Mouse (Mus musculus) liver, embryonic 11.5 days (tissue): Measurements from ENCODE around the gene Gm6377. TPM values are rescaled to one million over a fixed set of nuclear protein-coding genes. Genes with fewer than 3 reads are reported as not detected.

Experiments
- ATAC-seq: fragments of 200-750 bp; cut with Nextera tagmentation; replicated peaks from 2 replicates; pipeline ENCODE4 v1.8.0; 2017; ENCODE audit warnings: moderate number of reproducible peaks, mild to moderate bottlenecking, moderate TSS enrichment, moderate library complexity; ENCODE audit not compliant: low FRiP score
- DNase-seq: peaks from one replicate; pipeline ENCODE4 v3.0.0-alpha.2; 2017; ENCODE audit warnings: low spot score
- H3K27ac ChIP-seq: fragments of 300-500 bp; sonication (generic); 2 replicates; pipeline ENCODE4 v1.5.1; 2014; ENCODE audit warnings: mild to moderate bottlenecking, low read depth, low read length, control low read depth
- H3K27me3 ChIP-seq: fragments of 300-500 bp; sonication (generic); replicated peaks from 2 replicates; pipeline ENCODE4 v1.6.1; 2014; ENCODE audit warnings: low read length, mixed read lengths; ENCODE audit not compliant: control insufficient read depth, insufficient read depth
- H3K36me3 ChIP-seq: fragments of 300-500 bp; sonication (generic); 2 replicates; pipeline ENCODE4 v1.6.1; 2014; ENCODE audit warnings: mild to moderate bottlenecking, low read length, moderate library complexity, mixed read lengths; ENCODE audit not compliant: control insufficient read depth, insufficient read depth
- H3K4me1 ChIP-seq: fragments of 300-500 bp; sonication (generic); replicated peaks from 2 replicates; pipeline ENCODE4 v1.6.1; 2014; ENCODE audit warnings: low read length, mixed read lengths; ENCODE audit not compliant: control insufficient read depth, insufficient read depth
- H3K4me2 ChIP-seq: fragments of 300-500 bp; sonication (generic); 2 replicates; pipeline ENCODE4 v1.6.1; 2014; ENCODE audit warnings: mild to moderate bottlenecking, control low read depth, moderate library complexity
- H3K4me3 ChIP-seq: fragments of 300-500 bp; sonication (generic); 2 replicates; pipeline ENCODE4 v1.5.1; 2014; ENCODE audit warnings: low read depth, low read length, control low read depth
- H3K9ac ChIP-seq: fragments of 300-500 bp; sonication (generic); 2 replicates; pipeline ENCODE4 v1.6.1; 2014; ENCODE audit warnings: low read depth, low read length, control low read depth
- H3K9me3 ChIP-seq: fragments of 300-500 bp; sonication (generic); 2 replicates; pipeline ENCODE4 v1.6.1; 2016; ENCODE audit warnings: low read length, inconsistent platforms, mixed read lengths; ENCODE audit not compliant: control insufficient read depth
- WGBS: fragments of 180-500 bp; shearing (Covaris S2); extraction: QIAGEN DNeasy Blood & Tissue Kit; methylation state at CpG from one replicate; pipeline ENCODE4 v1.1.7; 2014; 5-methylcytosine and 5-hydroxymethylcytosine counted together
- polyA plus RNA-seq: library from polyadenylated mRNA; unstranded; fragments of >200 nt; fragmentation: Nextera tagmentation; extraction: Ambion mirVana; gene quantifications from 2 replicates; pipeline ENCODE4 v1.2.1, GENCODE M21; 2014

Gm6377 gene
- polyA plus RNA-seq, result 0.21 and 0.30 TPM in 2 replicates

DNA sequence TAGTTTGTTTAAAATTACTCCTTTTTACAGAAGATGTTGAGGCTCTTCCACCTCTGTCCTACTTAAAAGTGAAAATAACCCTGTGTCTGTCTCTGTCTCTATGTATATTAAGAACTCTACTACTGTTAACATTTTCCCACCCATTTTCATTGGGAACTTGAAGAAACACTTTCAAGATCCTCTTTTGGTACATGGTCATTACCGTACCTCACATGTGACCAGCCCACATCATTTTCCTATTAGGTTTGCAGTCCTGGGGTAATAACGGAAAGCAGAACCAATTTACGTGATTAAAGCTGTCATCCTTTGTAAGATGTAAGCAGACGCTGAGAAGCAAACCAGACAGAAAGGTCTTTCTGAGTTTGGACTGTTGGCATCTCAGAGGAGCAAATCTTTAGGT, at the start of gene Gm6377:
Gene Gm6377 (plus strand): TSS at position 289 of the 400 bp plus-strand sequence.
- 64% methylated on average over 4 of the region's 4 CpGs for WGBS
- Histone ChIP-seq H3K36me3 (no peaks in the 10 kb centered on the region), H3K4me2 (no peak within 1 kb of the TSS), H3K4me3 (no peak within 1 kb of the TSS), H3K27ac (no peak within 1 kb of the TSS), H3K4me1 (no peaks in the 10 kb centered on the region), H3K27me3 (no peaks in the 10 kb centered on the region), H3K9me3 (no peaks in the 10 kb centered on the region), H3K9ac (no peak within 1 kb of the TSS)
- DNase-seq (no peak), ATAC-seq (no peak)

DNA sequence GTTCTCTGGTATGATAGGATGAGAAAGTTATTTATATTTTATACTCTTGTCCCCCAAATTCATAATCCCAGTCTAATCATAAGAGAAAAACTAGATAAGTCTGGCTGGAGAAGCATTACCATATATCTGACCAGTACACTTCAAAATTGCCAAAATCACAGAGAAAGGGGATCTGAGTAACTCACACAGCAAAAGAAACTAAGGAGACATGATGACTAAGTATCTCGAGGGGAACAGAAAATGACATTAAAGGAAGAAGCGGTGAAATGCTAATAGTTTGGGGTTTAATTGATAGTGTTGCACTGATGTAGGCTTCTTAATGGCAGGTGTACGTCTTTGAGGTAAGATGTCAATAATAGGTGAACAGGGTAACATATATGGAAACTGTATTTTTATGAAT, 49.4 kb upstream of the Gm6377 start:
- Histone ChIP-seq H3K9me3 (no peaks in the 10 kb centered on the region), H3K27me3 (no peaks in the 10 kb centered on the region), H3K9ac (no peak overlapping the region), H3K4me2 (no peak overlapping the region), H3K4me3 (no peak overlapping the region), H3K27ac (no peak overlapping the region), H3K36me3 (no peaks in the 10 kb centered on the region), H3K4me1 (no peaks in the 10 kb centered on the region)
- DNase-seq (no peak), ATAC-seq (no peak)
- 89% methylated on average over 3 of the region's 3 CpGs for WGBS

DNA sequence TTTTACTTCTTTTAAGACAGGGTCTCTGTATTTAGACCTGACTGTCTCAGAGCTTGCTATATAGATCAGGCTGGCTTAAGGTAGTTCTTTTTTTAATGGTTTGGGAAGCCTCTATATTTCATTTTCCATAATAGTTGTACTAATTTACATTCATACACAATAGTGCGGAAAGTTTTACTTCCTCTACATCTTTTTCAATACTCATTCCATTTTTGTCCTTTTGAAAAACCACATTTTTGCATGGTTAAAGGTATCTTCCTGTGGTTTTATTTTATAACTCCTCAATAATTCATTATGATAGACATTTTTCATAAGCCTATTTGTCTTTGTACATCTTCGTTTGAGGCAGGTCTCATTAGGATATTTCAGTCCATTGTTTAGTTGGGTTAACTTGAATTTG, 45.3 kb upstream of the Gm6377 start:
- Histone ChIP-seq H3K27me3 (no peaks in the 10 kb centered on the region), H3K9me3 (no peaks in the 10 kb centered on the region), H3K4me2 (no peak overlapping the region), H3K4me3 (no peak overlapping the region), H3K36me3 (no peaks in the 10 kb centered on the region), H3K27ac (no peak overlapping the region), H3K9ac (no peak overlapping the region), H3K4me1 (no peaks in the 10 kb centered on the region)
- DNase-seq (no peak), ATAC-seq (no peak)
- 89% methylated on average over 2 of the region's 2 CpGs for WGBS

DNA sequence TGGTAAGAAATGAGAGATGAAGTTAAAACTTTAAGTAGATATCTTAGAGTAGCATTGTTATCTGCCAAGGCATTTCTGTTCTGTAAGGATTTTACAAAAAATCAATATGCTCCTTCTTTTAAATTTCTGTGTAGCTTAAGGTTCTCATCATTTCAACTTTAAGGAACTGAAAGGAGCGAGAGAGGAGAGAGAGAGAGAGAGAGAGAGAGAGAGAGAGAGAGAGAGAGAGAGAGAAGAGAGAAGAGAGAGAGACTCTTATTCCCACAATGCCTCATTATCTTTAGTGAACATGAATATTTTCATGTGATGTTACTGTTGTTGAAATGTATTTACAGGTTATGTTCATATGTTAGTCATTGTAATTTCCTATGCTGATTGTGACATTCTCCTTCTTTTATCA, 36.2 kb upstream of the Gm6377 start:
- Histone ChIP-seq H3K27ac (no peak overlapping the region), H3K4me2 (no peak overlapping the region), H3K36me3 (no peaks in the 10 kb centered on the region), H3K4me3 (no peak overlapping the region), H3K4me1 (no peaks in the 10 kb centered on the region), H3K9me3 (no peaks in the 10 kb centered on the region), H3K27me3 (no peaks in the 10 kb centered on the region), H3K9ac (no peak overlapping the region)
- ATAC-seq (no peak), DNase-seq (no peak)
- WGBS, result 93% methylated on average over 1 of the region's 1 CpGs

DNA sequence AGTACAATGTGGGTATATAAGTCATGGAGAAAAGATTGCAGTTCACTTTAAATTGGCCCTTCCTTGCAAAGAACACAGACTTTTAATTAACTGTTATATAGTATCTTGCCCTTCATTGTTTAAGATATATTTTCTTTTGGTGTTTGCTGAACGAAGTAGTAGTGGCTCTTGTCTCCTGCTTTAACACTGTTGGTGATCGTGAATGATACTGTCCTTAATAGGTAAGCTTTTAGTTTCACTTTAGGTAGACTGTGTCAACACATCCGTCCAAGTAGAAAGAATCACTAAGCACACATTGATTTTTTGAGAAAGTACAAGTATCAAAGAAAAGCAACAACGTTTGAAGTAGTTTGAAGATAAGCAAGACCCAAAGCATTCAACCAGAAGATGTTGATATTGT, 35.7 kb upstream of the Gm6377 start:
- no peaks in the 10 kb centered on the region for H3K27me3 ChIP-seq
- H3K4me3 ChIP-seq, result no peak overlapping the region
- no peak for DNase-seq
- no peak overlapping the region for H3K9ac ChIP-seq
- no peaks in the 10 kb centered on the region for H3K36me3 ChIP-seq
- H3K4me2 ChIP-seq, result no peak overlapping the region
- H3K4me1 ChIP-seq, result no peaks in the 10 kb centered on the region
- 66% methylated on average over 4 of the region's 4 CpGs for WGBS
- H3K27ac ChIP-seq, result no peak overlapping the region
- no peaks in the 10 kb centered on the region for H3K9me3 ChIP-seq
- no peak for ATAC-seq

DNA sequence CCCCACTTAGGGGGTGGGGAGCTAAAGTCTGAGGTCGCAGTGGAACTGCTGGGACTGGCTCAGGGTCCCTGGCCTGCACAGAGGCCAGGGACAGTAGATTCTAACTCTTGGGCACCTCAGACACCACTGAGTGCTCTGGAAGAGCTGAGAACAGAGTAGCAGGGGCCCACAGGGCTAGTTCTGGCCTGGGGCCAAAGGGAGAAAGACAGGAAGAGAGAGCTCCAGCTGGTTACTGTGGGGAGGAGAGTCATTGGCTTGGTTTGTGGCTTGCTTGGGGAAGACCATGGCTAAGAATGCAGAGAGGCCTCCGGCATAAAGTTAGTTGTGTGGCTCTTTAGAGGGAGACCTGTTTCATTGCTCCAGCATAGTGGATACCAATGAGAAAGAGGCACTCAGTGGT, 21.5 kb upstream of the Gm6377 start:
- H3K27me3 ChIP-seq, result no peaks in the 10 kb centered on the region
- no peaks in the 10 kb centered on the region for H3K9me3 ChIP-seq
- H3K36me3 ChIP-seq, result no peaks in the 10 kb centered on the region
- no peaks in the 10 kb centered on the region for H3K4me1 ChIP-seq
- 55% methylated on average over 2 of the region's 2 CpGs for WGBS
- H3K4me3 ChIP-seq, result no peak overlapping the region
- H3K27ac ChIP-seq, result no peak overlapping the region
- DNase-seq (no peak), ATAC-seq (no peak)
- no peak overlapping the region for H3K9ac ChIP-seq
- H3K4me2 ChIP-seq, result no peak overlapping the region

DNA sequence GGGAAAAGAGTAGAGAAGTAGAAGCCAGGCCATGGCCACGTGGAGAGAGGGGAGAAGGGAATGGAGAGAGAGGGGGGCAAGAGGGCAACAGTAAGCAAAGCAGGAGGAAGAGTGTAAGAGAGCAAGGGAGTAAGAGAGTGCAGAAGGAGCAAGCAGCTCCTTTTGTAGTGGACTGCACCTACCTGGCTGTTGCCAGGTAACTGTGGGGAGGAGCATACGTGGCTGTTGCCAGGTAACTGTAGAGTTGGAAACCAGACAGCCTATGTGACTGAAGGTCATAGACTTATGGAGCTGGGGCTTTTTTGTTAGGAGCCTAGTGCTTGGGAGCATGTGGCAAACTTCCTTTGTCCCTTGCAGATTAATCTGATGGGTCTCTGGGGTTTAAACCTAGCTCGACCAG, 21.1 kb upstream of the Gm6377 start:
- DNase-seq, result no peak
- WGBS, result 56% methylated on average over 3 of the region's 3 CpGs
- H3K4me1 ChIP-seq, result no peaks in the 10 kb centered on the region

DNA sequence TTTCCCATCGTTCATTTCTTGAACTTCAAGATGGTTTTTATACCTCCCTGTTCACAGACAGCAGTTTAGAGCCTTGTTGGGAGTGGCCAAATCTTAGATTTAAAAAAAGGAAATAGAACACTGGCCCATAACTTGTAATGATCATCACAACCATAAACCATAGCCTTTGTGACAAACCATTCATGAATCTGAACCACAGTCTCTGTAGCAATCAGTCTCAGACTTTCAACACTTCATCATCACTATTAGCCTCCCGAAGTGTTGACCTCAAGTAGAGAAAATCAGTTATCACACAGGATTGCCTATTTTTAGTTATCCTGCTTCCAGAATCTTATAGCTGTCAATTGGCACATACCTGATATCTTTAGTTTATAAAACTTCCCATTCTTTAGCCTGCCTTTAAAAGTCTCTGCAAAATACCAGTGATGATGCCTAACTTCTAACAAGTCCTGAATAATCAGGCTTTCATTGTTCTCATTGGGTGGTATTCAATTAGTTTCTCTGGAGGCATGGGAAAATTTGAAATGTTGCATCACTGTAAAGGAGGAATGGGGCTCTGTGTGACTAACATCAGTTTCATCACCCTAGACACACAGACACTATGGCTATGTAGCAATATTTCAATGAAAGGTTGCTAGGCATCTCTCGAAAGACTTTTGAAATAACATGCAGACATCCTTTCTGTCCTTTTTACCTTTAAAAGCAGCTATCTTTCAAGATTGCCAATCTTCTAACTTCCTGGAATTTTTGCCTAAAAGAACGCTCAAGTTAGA, 11.7 kb upstream of the Gm6377 start:
- 72% methylated on average over 4 of the region's 4 CpGs for WGBS
- Histone ChIP-seq H3K4me2 (no peak overlapping the region), H3K9me3 (no peaks in the 10 kb centered on the region), H3K27me3 (no peaks in the 10 kb centered on the region), H3K4me1 (no peaks in the 10 kb centered on the region), H3K36me3 (no peaks in the 10 kb centered on the region), H3K4me3 (no peak overlapping the region), H3K9ac (no peak overlapping the region), H3K27ac (no peak overlapping the region)
- no peak for DNase-seq
- ATAC-seq, result no peak

More for the DNA sequence above, 21.1 kb upstream of the Gm6377 start:
- no peak for ATAC-seq
- Histone ChIP-seq H3K4me2 (no peak overlapping the region), H3K4me3 (no peak overlapping the region), H3K36me3 (no peaks in the 10 kb centered on the region), H3K27me3 (no peaks in the 10 kb centered on the region), H3K9me3 (no peaks in the 10 kb centered on the region), H3K9ac (no peak overlapping the region), H3K27ac (no peak overlapping the region)

DNA sequence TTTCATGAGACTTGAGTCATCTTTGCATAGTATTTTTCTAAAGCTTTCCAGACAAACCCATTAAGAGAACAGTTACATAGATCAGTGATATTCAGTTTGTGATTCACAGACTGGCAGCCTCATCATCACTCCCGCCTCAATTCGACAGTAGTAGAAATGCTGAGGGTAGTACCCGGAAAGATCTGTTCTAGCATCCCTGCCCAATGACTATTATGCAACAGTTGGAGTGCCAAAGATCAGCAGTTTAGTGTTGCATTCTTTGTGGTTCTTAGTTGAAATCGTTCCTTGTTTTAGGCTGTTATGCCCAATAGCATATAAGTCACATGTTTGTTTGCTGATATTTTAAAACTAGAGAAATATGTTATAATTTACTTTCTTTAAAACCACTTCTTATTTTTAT, 6.9 kb upstream of the Gm6377 start:
- no peaks in the 10 kb centered on the region for H3K36me3 ChIP-seq
- H3K4me2 ChIP-seq, result no peak overlapping the region
- no peak for DNase-seq
- H3K9me3 ChIP-seq, result no peaks in the 10 kb centered on the region
- no peak overlapping the region for H3K9ac ChIP-seq
- WGBS, result 82% methylated on average over 4 of the region's 4 CpGs
- no peaks in the 10 kb centered on the region for H3K27me3 ChIP-seq
- H3K27ac ChIP-seq, result no peak overlapping the region
- no peaks in the 10 kb centered on the region for H3K4me1 ChIP-seq
- no peak overlapping the region for H3K4me3 ChIP-seq
- ATAC-seq, result no peak
